Mouse (Mus musculus): ENCODE results near the gene Gm13289.
"Not testable (repeated sequence)": the region's sequence is repeated elsewhere in the genome, so short reads cannot be mapped to it uniquely, and the experiment has no call there.

- not testable (repeated sequence) for TF ChIP-seq POLR2A (IDR thresholded peaks at IDR 0.05; ENCODE audit: low read depth, low read length); CTCF (IDR thresholded peaks at IDR 0.05; ENCODE audit: extremely low read depth, insufficient read depth, insufficient read length, insufficient replicate concordance)
These were observed 21.8 kb upstream of the Gm13289 start, which contains the start of gene Gm13271 for GRCm38 (mm10) chr4:88754818-88755340.

Measured in spleen, adult 2 months (tissue).